Mouse (Mus musculus) ES-Bruce4 (cell line): ENCODE results near the gene Zbtb48.

Source experiments
- CTCF ChIP-seq: IDR thresholded peaks from one replicate; pipeline ENCODE4 v1.8.1; 2011; ENCODE audit warnings: low read depth, low read length
- POLR2A ChIP-seq: IDR thresholded peaks from one replicate; pipeline ENCODE4 v1.8.1; 2011; ENCODE audit warnings: low read length; ENCODE audit not compliant: insufficient read depth

GRCm38 (mm10) chr4:151995371-151996172 is 31.9 kb downstream of the Zbtb48 start:
- TF ChIP-seq CTCF (no peak), POLR2A (peak; percentile 25)
